Mouse (Mus musculus) heart, postnatal 0 days (tissue): ENCODE data around the gene Aim2.

ENCODE experiments used
- CTCF ChIP-seq: IDR thresholded peaks from 2 replicates; pipeline ENCODE4 v1.5.1; 2016; ENCODE audit warnings: antibody characterized with exemption, control low read depth, low read depth
- EP300 ChIP-seq: IDR thresholded peaks from 2 replicates; pipeline ENCODE4 v1.6.1; 2016; ENCODE audit warnings: antibody characterized with exemption, low read depth

DNA sequence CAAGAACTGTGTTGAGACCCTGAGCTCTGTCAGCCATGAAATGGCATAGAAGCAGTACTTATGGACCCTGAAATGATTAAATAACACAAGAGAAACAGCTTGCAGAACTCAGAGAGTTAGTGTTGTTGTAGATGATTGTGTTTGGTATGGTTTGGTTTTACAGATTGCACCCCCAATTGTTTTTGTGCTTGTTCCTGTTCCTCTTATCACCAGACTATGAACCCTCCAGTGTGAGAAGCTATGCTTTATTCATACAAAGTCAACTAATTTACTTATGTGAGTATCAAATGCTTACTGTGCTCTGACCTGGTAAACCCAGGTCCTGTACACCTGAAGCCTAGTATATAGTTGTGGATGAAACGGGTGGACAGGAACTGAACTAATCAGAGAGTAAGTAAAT lies 24.1 kb upstream of the Aim2 start:
- TF ChIP-seq CTCF (no peak), EP300 (no peak)
